Mouse (Mus musculus) MEL (cell line): ENCODE measurements around the gene Pfn1. TPM values are rescaled to one million over a fixed set of nuclear protein-coding genes. Genes with fewer than 3 reads are reported as not detected.
A peak's percentile ranks its signal among the peaks of the same experiment; 100 is the strongest.

Source experiments
- DNase-seq: peaks from one replicate; pipeline ENCODE4 v3.0.0; 2011; ENCODE audit warnings: low read depth, low spot score
- H3K27ac ChIP-seq: 2 replicates; pipeline ENCODE4 v1.5.1; 2012; ENCODE audit warnings: low read depth, mild to moderate bottlenecking, control low read depth, low read length, moderate library complexity; ENCODE audit not compliant: control insufficient read depth
- H3K27me3 ChIP-seq, 2 experiments: fragments of 150-350 bp in 1 of 2; sonication (generic) in 1 of 2; 2 replicates each; pipeline ENCODE4 v1.6.1; 2012; ENCODE audit warnings: low read length in 2 of 2, mild to moderate bottlenecking in 2 of 2, improper control_type of control experiment in 1 of 2, moderate library complexity in 1 of 2; ENCODE audit not compliant: insufficient read depth in 2 of 2, control insufficient read depth in 1 of 2
- H3K36me3 ChIP-seq, 2 experiments: 2 replicates each; pipeline ENCODE4 v1.6.1; 2012 to 2014; ENCODE audit warnings: low read length in 2 of 2, improper control_type of control experiment in 1 of 2, inconsistent platforms in 1 of 2, mild to moderate bottlenecking in 1 of 2; ENCODE audit not compliant: insufficient read depth in 2 of 2, control insufficient read depth in 1 of 2
- H3K4me1 ChIP-seq, 2 experiments: fragments of 150-350 bp in 1 of 2; sonication (generic) in 1 of 2; 2 replicates each; pipeline ENCODE4 v1.6.1; 2012; ENCODE audit warnings: low read length in 2 of 2, improper control_type of control experiment in 1 of 2, mild to moderate bottlenecking in 1 of 2; ENCODE audit not compliant: insufficient read depth in 2 of 2, control insufficient read depth in 1 of 2
- H3K4me3 ChIP-seq, 2 experiments: fragments of 150-350 bp in 1 of 2; sonication (generic) in 1 of 2; 2 replicates each; pipeline ENCODE4 v1.5.1; 2012; ENCODE audit warnings: low read depth in 2 of 2, low read length in 2 of 2, mild to moderate bottlenecking in 2 of 2, moderate library complexity in 2 of 2, control low read depth in 1 of 2, improper control_type of control experiment in 1 of 2; ENCODE audit not compliant: control insufficient read depth in 1 of 2, insufficient read depth in 1 of 2
- H3K79me2 ChIP-seq: 2 replicates; pipeline ENCODE4 v1.6.1; 2012; ENCODE audit warnings: mild to moderate bottlenecking, low read length, moderate library complexity; ENCODE audit not compliant: control insufficient read depth, poor library complexity, insufficient read depth
- H3K9ac ChIP-seq: 2 replicates; pipeline ENCODE4 v1.6.1; 2012; ENCODE audit warnings: low read depth, mild to moderate bottlenecking, control low read depth, low read length, moderate library complexity; ENCODE audit not compliant: control insufficient read depth, poor library complexity, severe bottlenecking
- H3K9me3 ChIP-seq: fragments of 150-350 bp; sonication (generic); replicated peaks from 2 replicates; pipeline ENCODE4 v1.6.1; 2012; ENCODE audit warnings: mild to moderate bottlenecking, low read length, improper control_type of control experiment, moderate library complexity; ENCODE audit not compliant: insufficient read depth
- CHD1 ChIP-seq: IDR thresholded peaks from 2 replicates; pipeline ENCODE4 v1.6.1; 2012; ENCODE audit warnings: low read depth, mild to moderate bottlenecking, inconsistent platforms, low read length, improper control_type of control experiment
- CHD2 ChIP-seq: IDR thresholded peaks from 2 replicates; pipeline ENCODE4 v1.6.1; 2011; ENCODE audit warnings: low read length, improper control_type of control experiment
- CTCF ChIP-seq, 3 experiments: IDR thresholded peaks in 2 of 3; conservative IDR thresholded peaks in 1 of 3; 2 replicates each; pipeline ENCODE4 v1.5.1; 2011 to 2012; ENCODE audit warnings: low read length in 3 of 3, low read depth in 2 of 3, mild to moderate bottlenecking in 2 of 3, improper control_type of control experiment in 1 of 3, inconsistent platforms in 1 of 3, mixed read lengths in 1 of 3, moderate library complexity in 1 of 3; ENCODE audit not compliant: control insufficient read depth in 1 of 3, insufficient read depth in 1 of 3, poor library complexity in 1 of 3, severe bottlenecking in 1 of 3
- ELF1 ChIP-seq: IDR thresholded peaks from 2 replicates; pipeline ENCODE4 v1.6.1; 2014; ENCODE audit warnings: low read depth, mild to moderate bottlenecking, inconsistent platforms, low read length, improper control_type of control experiment, moderate library complexity
- EP300 ChIP-seq, 2 experiments: IDR thresholded peaks; 2 replicates each; pipeline ENCODE4 v1.6.1; 2011; ENCODE audit warnings: improper control_type of control experiment in 2 of 2, low read length in 2 of 2, low read depth in 1 of 2, mild to moderate bottlenecking in 1 of 2
- MAFK ChIP-seq: IDR thresholded peaks from 2 replicates; pipeline ENCODE4 v1.6.1; 2011; ENCODE audit warnings: low read depth, mild to moderate bottlenecking, low read length, improper control_type of control experiment, borderline replicate concordance
- MAZ ChIP-seq: IDR thresholded peaks from 2 replicates; pipeline ENCODE4 v1.6.1; 2012; ENCODE audit warnings: low read depth, mild to moderate bottlenecking, inconsistent platforms, low read length, improper control_type of control experiment
- MEF2A ChIP-seq: IDR thresholded peaks from 2 replicates; pipeline ENCODE4 v1.6.1; 2014; ENCODE audit warnings: low read depth, mild to moderate bottlenecking, inconsistent platforms, low read length, improper control_type of control experiment; ENCODE audit not compliant: poor library complexity, insufficient replicate concordance, severe bottlenecking; ENCODE audit errors: extremely low read depth
- NRF1 ChIP-seq: IDR thresholded peaks from 2 replicates; pipeline ENCODE4 v1.6.1; 2014; ENCODE audit warnings: low read depth, mild to moderate bottlenecking, inconsistent platforms, low read length, improper control_type of control experiment, moderate library complexity; ENCODE audit not compliant: poor library complexity, insufficient read depth, severe bottlenecking
- POLR2A ChIP-seq, 2 experiments: IDR thresholded peaks; 2 replicates each; pipeline ENCODE4 v1.6.1; 2011 to 2012; ENCODE audit warnings: low read length in 2 of 2, mild to moderate bottlenecking in 2 of 2, control low read depth in 1 of 2, improper control_type of control experiment in 1 of 2, low read depth in 1 of 2, moderate library complexity in 1 of 2; ENCODE audit not compliant: control insufficient read depth in 1 of 2, insufficient read depth in 1 of 2, poor library complexity in 1 of 2
- POLR2AphosphoS5 ChIP-seq: IDR thresholded peaks from 2 replicates; pipeline ENCODE4 v1.6.1; 2012; ENCODE audit warnings: low read depth, borderline replicate concordance, mild to moderate bottlenecking, inconsistent platforms, low read length, moderate library complexity, mixed read lengths
- SIN3A ChIP-seq: IDR thresholded peaks from 2 replicates; pipeline ENCODE4 v1.6.1; 2012; ENCODE audit warnings: low read length, improper control_type of control experiment, inconsistent platforms
- SMC3 ChIP-seq: IDR thresholded peaks from 2 replicates; pipeline ENCODE4 v1.6.1; 2011; ENCODE audit warnings: low read depth, low read length, improper control_type of control experiment
- USF1 ChIP-seq: IDR thresholded peaks from 2 replicates; pipeline ENCODE4 v1.6.1; 2014; ENCODE audit warnings: low read depth, mild to moderate bottlenecking, inconsistent platforms, low read length, improper control_type of control experiment, moderate library complexity
- ZMIZ1 ChIP-seq: IDR thresholded peaks from 2 replicates; pipeline ENCODE4 v1.6.1; 2012; ENCODE audit warnings: low read depth, mild to moderate bottlenecking, inconsistent platforms, low read length, improper control_type of control experiment, moderate library complexity
- polyA plus RNA-seq, 2 experiments: library from polyadenylated mRNA; stranded (reverse) in 1 of 2; unstranded in 1 of 2; fragments of >175 nt in 1 of 2; fragments of >200 nt in 1 of 2; gene quantifications; 2 replicates each; pipeline versions ENCODE4 v1.2.1 to v1.2.4; 2012; ENCODE audit warnings: low replicate concordance in 2 of 2, low read depth in 1 of 2; ENCODE audit not compliant: insufficient read length in 2 of 2, insufficient read depth in 1 of 2, missing spikeins in 1 of 2
- total RNA-seq: library from RNA; depleted of rRNA; stranded (reverse); fragments of 300-350 nt; gene quantifications from 2 replicates; pipeline ENCODE4 v1.2.3, GENCODE M21; 2012

The Pfn1 gene
- total and polyA plus RNA-seq, 3 experiments: 1,332 to 5,980 (median 2,392) TPM

DNA sequence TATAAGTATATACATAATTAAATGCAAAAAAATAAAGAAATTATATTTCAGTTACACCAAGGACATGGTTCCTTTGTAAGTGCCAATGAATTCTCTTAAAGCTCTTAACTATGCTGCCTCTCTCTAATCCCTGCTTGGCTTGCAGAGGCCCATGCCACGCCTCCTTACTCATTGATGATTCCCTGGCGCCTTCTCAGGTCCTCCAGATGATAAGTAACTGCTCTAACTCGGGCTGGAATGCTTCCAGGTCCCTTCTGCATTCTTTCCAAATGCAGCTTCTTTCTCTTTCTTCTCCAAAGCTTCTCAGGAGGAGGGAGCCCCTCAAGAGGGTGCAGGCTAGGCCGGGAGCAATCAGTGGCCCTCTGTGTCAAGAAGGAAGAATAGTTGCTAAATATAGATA, 35.1 kb upstream of the Pfn1 start:
- peaks cover 0 to 9% of the 10 kb centered on the region in 2 experiments; a peak in 2 of 4 replicates for H3K4me1 ChIP-seq
- no peaks in the 10 kb centered on the region for H3K27me3 ChIP-seq
- TF ChIP-seq SMC3 (no peak), POLR2A (IDR thresholded peaks at IDR 0.05; ENCODE audit: control insufficient read depth in 1 of 2, insufficient read depth in 1 of 2, low read depth in 1 of 2, low read length in 2 of 2, poor library complexity in 1 of 2) (no peak), CTCF (IDR thresholded peaks at IDR 0.05 in 2 of 3, conservative IDR thresholded peaks at IDR 0.05 in 1 of 3; ENCODE audit: control insufficient read depth in 1 of 3, insufficient read depth in 1 of 3, low read depth in 2 of 3, low read length in 3 of 3, poor library complexity in 1 of 3, severe bottlenecking in 1 of 3) (no peak), USF1 (no peak), CHD2 (no peak), EP300 (IDR thresholded peaks at IDR 0.05; ENCODE audit: low read depth in 1 of 2, low read length in 2 of 2) (no peak), MEF2A (no peak), MAFK (no peak)
- H3K4me3 ChIP-seq: no peak overlapping the region
- H3K36me3 ChIP-seq: peaks cover 0 to 5% of the 10 kb centered on the region in 2 experiments; a peak in 2 of 4 replicates
- no peaks in the 10 kb centered on the region for H3K9me3 ChIP-seq
- DNase-seq: no peak
- H3K79me2 ChIP-seq: peaks cover 4% of the 10 kb centered on the region; the same call in 1 of the 2 replicates
- H3K9ac ChIP-seq: no peak overlapping the region
- no peak overlapping the region for H3K27ac ChIP-seq

DNA sequence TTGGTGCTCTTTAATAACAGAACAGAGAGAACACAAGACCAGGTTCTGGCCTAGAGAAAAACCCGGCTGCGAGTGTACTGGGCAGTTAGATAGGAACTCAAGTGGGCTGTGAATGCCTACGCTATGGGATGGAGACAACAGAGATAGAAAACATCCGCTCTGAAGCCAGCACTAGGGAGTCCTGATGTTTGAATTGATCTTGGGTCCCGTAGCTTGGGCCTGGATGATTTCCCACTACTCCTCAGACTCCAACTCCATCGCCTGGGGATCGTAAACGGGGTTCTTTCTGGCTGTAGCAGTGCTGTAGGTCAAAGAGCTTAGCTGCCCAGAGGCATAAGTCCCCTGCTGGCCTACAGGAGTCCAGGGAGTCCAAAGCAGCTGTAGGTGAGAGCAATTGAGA, 33.9 kb upstream of the Pfn1 start:
- Histone ChIP-seq H3K27ac (no peak overlapping the region), H3K79me2 (peaks cover 4% of the 10 kb centered on the region; the same call in 1 of the 2 replicates), H3K9me3 (no peaks in the 10 kb centered on the region), H3K36me3 (peaks cover 0 to 5% of the 10 kb centered on the region in 2 experiments; a peak in 2 of 4 replicates), H3K4me1 (peaks cover 0 to 9% of the 10 kb centered on the region in 2 experiments; a peak in 2 of 4 replicates), H3K4me3 (peak overlapping the region; percentile 63 to 79), H3K9ac (peak overlapping the region; percentile 86), H3K27me3 (no peaks in the 10 kb centered on the region)
- DNase-seq: no peak
- TF ChIP-seq CHD1 (no peak), ELF1 (no peak), MEF2A (no peak), SIN3A (no peak), MAZ (no peak), POLR2AphosphoS5 (no peak), ZMIZ1 (no peak), NRF1 (no peak), MAFK (no peak)
